Mouse (Mus musculus) limb, embryonic 15.5 days (tissue): ENCODE results near the gene Slc36a2. TPM values are rescaled to one million over a fixed set of nuclear protein-coding genes. Genes with fewer than 3 reads are reported as not detected.
A peak's percentile ranks its signal among the peaks of the same experiment; 100 is the strongest.

Experiments used
- ATAC-seq: fragments of 200-750 bp; cut with Nextera tagmentation; 2 replicates; pipeline ENCODE4 v1.8.0; 2017; ENCODE audit warnings: low read depth, moderate TSS enrichment; ENCODE audit not compliant: insufficient number of reproducible peaks, low FRiP score, low TSS enrichment
- H3K27ac ChIP-seq: fragments of 300-500 bp; sonication (generic); 2 replicates; pipeline ENCODE4 v1.5.1; 2015; ENCODE audit warnings: moderate library complexity, mild to moderate bottlenecking, inconsistent platforms
- H3K27me3 ChIP-seq: fragments of 300-500 bp; sonication (generic); 2 replicates; pipeline ENCODE4 v1.6.1; 2015; ENCODE audit warnings: inconsistent platforms
- H3K36me3 ChIP-seq: fragments of 300-500 bp; sonication (generic); 2 replicates; pipeline ENCODE4 v1.6.1; 2015; ENCODE audit warnings: inconsistent platforms
- H3K4me1 ChIP-seq: fragments of 300-500 bp; sonication (generic); 2 replicates; pipeline ENCODE4 v1.6.1; 2015; ENCODE audit warnings: inconsistent platforms
- H3K4me2 ChIP-seq: fragments of 300-500 bp; sonication (generic); 2 replicates; pipeline ENCODE4 v1.6.1; 2015; ENCODE audit warnings: mild to moderate bottlenecking, inconsistent platforms
- H3K4me3 ChIP-seq: fragments of 300-500 bp; sonication (generic); 2 replicates; pipeline ENCODE4 v1.5.1; 2015; ENCODE audit warnings: mild to moderate bottlenecking, inconsistent platforms
- H3K9ac ChIP-seq: fragments of 300-500 bp; sonication (generic); 2 replicates; pipeline ENCODE4 v1.6.1; 2015; ENCODE audit warnings: inconsistent platforms
- H3K9me3 ChIP-seq: fragments of 300-500 bp; sonication (generic); 2 replicates; pipeline ENCODE4 v1.6.1; 2016; ENCODE audit warnings: inconsistent platforms
- WGBS: fragments of 180-500 bp; shearing (Covaris S2); methylation state at CpG from one replicate; pipeline ENCODE4 v1.1.7; 2015; 5-methylcytosine and 5-hydroxymethylcytosine counted together
- polyA plus RNA-seq: library from polyadenylated mRNA; unstranded; fragments of >200 nt; fragmentation: Nextera tagmentation; extraction: Ambion mirVana; gene quantifications from 2 replicates; pipeline ENCODE4 v1.2.1, GENCODE M21; 2015

Gene Slc36a2
- polyA plus RNA-seq, 1 experiment from 2014 or later: 2.1 TPM

DNA sequence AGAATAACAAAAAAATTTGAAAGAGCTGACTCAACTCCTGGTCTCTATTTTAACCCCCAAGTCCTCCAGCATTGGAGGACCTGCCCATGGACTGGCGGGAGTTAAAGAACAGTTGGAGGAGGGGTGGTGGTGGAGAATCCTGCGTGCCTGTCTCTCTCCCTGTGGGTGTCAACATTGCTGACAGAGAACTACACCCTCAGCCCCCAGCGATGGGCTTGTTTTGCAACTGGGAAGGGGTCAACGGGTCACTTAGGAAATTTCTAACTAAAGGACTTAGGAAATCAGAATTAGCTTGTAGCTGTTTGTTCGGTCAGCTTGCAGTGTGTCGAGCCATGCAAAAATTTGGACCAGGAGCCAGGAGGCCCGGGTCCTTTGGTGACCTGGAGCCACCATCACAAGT lies 1.8 kb downstream of the Slc36a2 start:
- Histone ChIP-seq H3K36me3 (no peaks in the 10 kb centered on the region), H3K9ac (no peak overlapping the region), H3K4me3 (no peak overlapping the region), H3K4me2 (no peak overlapping the region), H3K4me1 (peaks cover 4% of the 10 kb centered on the region; the same call in 1 of the 2 replicates), H3K27ac (no peak overlapping the region), H3K9me3 (no peaks in the 10 kb centered on the region), H3K27me3 (no peaks in the 10 kb centered on the region)
- WGBS: 61% methylated on average over 7 of the region's 7 CpGs
- no peak for ATAC-seq

- Histone ChIP-seq H3K27ac (no peak overlapping the region), H3K9me3 (no peaks in the 10 kb centered on the region), H3K4me1 (peaks cover 2% of the 10 kb centered on the region; the same call in 1 of the 2 replicates), H3K27me3 (no peaks in the 10 kb centered on the region), H3K36me3 (no peaks in the 10 kb centered on the region), H3K9ac (no peak overlapping the region), H3K4me3 (no peak overlapping the region), H3K4me2 (no peak overlapping the region)
- WGBS: 71% methylated on average over 3 of the region's 3 CpGs
- ATAC-seq: no peak
These were observed 5.0 kb downstream of the Slc36a2 start for GRCm38 (mm10) chr11:55179856-55180255.

GRCm38 (mm10) chr11:55178830-55179229 lies 6.0 kb downstream of the Slc36a2 start:
- Histone ChIP-seq H3K4me3 (no peak overlapping the region), H3K27ac (no peak overlapping the region), H3K9ac (no peak overlapping the region), H3K4me2 (no peak overlapping the region), H3K9me3 (no peaks in the 10 kb centered on the region), H3K4me1 (no peaks in the 10 kb centered on the region), H3K36me3 (no peaks in the 10 kb centered on the region), H3K27me3 (no peaks in the 10 kb centered on the region)
- ATAC-seq: peak; percentile 57; the same call in 1 of the 2 replicates
- WGBS: 72% methylated on average over 4 of the region's 4 CpGs

DNA sequence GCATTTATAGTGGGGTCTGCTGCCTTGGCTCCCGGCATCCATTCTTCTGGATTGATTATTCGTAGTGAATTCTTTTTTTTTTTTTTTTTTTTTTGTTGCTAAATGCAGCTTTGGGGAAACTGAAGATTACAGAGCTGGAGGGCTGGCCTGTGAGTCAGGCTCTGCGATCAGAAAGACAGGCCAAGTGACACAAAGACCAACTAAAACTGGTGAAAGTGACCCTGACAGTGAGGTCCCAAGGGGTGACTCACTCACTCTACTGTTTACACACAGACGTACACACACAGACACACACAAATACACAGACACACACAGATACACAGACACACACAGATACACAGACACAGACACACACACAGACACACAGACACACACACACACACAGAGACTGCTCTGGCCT lies 14.4 kb downstream of the Slc36a2 start:
- H3K36me3 ChIP-seq: no peaks in the 10 kb centered on the region
- no peaks in the 10 kb centered on the region for H3K4me1 ChIP-seq
- H3K27me3 ChIP-seq: no peaks in the 10 kb centered on the region
- H3K4me3 ChIP-seq: no peak overlapping the region
- no peaks in the 10 kb centered on the region for H3K9me3 ChIP-seq
- WGBS: 86% methylated on average over 4 of the region's 4 CpGs
- ATAC-seq: no peak
- H3K4me2 ChIP-seq: no peak overlapping the region
- H3K27ac ChIP-seq: no peak overlapping the region
- H3K9ac ChIP-seq: no peak overlapping the region

DNA sequence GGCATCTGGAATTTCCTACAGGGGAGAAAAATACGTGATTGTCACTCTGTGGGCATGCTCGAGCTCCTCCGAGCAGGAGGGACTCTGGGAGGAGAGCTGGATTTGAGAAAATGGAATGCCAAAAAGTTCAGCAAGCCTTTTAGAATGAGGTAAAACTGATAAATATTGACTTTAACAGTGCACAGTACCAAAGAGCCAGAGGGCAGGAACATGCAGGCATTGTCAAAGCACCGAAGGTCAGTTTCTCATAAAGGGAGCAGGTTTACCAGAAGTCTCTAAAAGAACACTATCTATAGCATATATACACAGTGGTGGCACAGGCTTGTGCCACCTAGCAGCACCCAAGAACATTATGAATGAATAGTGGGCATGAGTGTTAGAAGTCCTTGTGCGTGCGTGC lies 16.0 kb downstream of the Slc36a2 start:
- H3K9ac ChIP-seq: no peak overlapping the region
- H3K27me3 ChIP-seq: no peaks in the 10 kb centered on the region
- H3K27ac ChIP-seq: no peak overlapping the region
- no peaks in the 10 kb centered on the region for H3K36me3 ChIP-seq
- WGBS: 85% methylated on average over 6 of the region's 6 CpGs
- no peaks in the 10 kb centered on the region for H3K9me3 ChIP-seq
- no peak for ATAC-seq
- H3K4me2 ChIP-seq: no peak overlapping the region
- no peak overlapping the region for H3K4me3 ChIP-seq
- no peaks in the 10 kb centered on the region for H3K4me1 ChIP-seq

DNA sequence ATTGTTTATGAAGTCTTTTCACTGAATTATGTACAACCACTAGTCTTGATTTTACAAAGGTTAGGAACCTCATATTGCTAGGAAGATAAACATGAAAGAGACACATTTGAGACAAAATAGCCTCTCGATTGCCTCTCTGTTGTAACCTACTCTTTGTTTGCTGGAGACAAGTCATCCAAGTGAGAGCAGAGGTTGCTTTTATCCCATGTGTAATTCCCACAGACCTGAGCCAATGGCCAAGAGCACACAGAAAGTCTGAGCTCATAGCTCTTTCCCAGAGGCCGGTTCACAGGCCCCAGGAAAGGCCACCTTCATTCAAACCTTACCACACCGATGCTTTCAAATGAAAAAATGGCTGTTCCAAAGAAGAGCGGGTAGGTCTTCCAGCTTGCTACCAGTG lies 16.4 kb downstream of the Slc36a2 start:
- H3K36me3 ChIP-seq: no peaks in the 10 kb centered on the region
- H3K4me1 ChIP-seq: no peaks in the 10 kb centered on the region
- no peak overlapping the region for H3K4me3 ChIP-seq
- WGBS: 80% methylated on average over 4 of the region's 4 CpGs
- no peaks in the 10 kb centered on the region for H3K27me3 ChIP-seq
- H3K9ac ChIP-seq: no peak overlapping the region
- no peak for ATAC-seq
- no peak overlapping the region for H3K27ac ChIP-seq
- H3K9me3 ChIP-seq: no peaks in the 10 kb centered on the region
- H3K4me2 ChIP-seq: no peak overlapping the region

- no peak overlapping the region for H3K9ac ChIP-seq
- H3K27ac ChIP-seq: no peak overlapping the region
- no peaks in the 10 kb centered on the region for H3K9me3 ChIP-seq
- ATAC-seq: no peak
- H3K4me2 ChIP-seq: no peak overlapping the region
- no peaks in the 10 kb centered on the region for H3K4me1 ChIP-seq
- WGBS: 83% methylated on average over 7 of the region's 7 CpGs
- H3K36me3 ChIP-seq: no peaks in the 10 kb centered on the region
- H3K27me3 ChIP-seq: no peaks in the 10 kb centered on the region
- no peak overlapping the region for H3K4me3 ChIP-seq
These were observed 19.1 kb downstream of the Slc36a2 start for GRCm38 (mm10) chr11:55165748-55166147.

DNA sequence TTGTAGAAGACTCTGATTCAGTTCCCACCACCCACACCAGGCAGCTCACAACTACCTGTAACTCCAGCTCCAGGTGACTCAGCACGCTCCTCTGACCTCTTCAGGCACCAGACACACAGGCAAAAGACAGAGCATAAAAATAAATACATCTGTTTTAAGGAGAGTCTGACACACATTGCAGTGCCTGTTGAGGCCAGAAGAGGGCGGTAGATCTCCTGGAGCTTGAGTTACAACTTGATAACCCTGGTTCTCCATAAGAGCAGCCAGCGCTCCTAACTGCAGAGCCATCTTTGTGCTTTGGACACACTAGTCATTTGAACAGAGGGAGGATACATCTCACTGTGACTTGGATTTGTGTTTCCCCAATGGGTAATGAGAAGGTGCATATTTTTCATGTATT lies 20.2 kb downstream of the Slc36a2 start:
- WGBS: 37% methylated on average over 3 of the region's 3 CpGs
- H3K9me3 ChIP-seq: no peaks in the 10 kb centered on the region
- no peak overlapping the region for H3K4me3 ChIP-seq
- H3K27me3 ChIP-seq: no peaks in the 10 kb centered on the region
- H3K27ac ChIP-seq: no peak overlapping the region
- no peaks in the 10 kb centered on the region for H3K4me1 ChIP-seq
- H3K36me3 ChIP-seq: no peaks in the 10 kb centered on the region
- no peak overlapping the region for H3K4me2 ChIP-seq
- H3K9ac ChIP-seq: no peak overlapping the region
- ATAC-seq: no peak

GRCm38 (mm10) chr11:55162670-55163069 lies 22.2 kb downstream of the Slc36a2 start:
- H3K9ac ChIP-seq: no peak overlapping the region
- 51% methylated on average over 9 of the region's 9 CpGs for WGBS
- H3K4me3 ChIP-seq: no peak overlapping the region
- no peaks in the 10 kb centered on the region for H3K4me1 ChIP-seq
- H3K36me3 ChIP-seq: no peaks in the 10 kb centered on the region
- no peaks in the 10 kb centered on the region for H3K27me3 ChIP-seq
- H3K4me2 ChIP-seq: no peak overlapping the region
- no peak overlapping the region for H3K27ac ChIP-seq
- no peak for ATAC-seq
- no peaks in the 10 kb centered on the region for H3K9me3 ChIP-seq

- no peak for ATAC-seq
- H3K27ac ChIP-seq: no peak overlapping the region
- WGBS: 55% methylated on average over 13 of the region's 13 CpGs
- no peaks in the 10 kb centered on the region for H3K27me3 ChIP-seq
- H3K9ac ChIP-seq: no peak overlapping the region
- H3K9me3 ChIP-seq: no peaks in the 10 kb centered on the region; the same call in 1 of the 2 replicates
- H3K4me1 ChIP-seq: no peaks in the 10 kb centered on the region
- no peaks in the 10 kb centered on the region for H3K36me3 ChIP-seq
- H3K4me3 ChIP-seq: no peak overlapping the region
- H3K4me2 ChIP-seq: no peak overlapping the region
These were observed 26.0 kb downstream of the Slc36a2 start for GRCm38 (mm10) chr11:55158785-55159359.

DNA sequence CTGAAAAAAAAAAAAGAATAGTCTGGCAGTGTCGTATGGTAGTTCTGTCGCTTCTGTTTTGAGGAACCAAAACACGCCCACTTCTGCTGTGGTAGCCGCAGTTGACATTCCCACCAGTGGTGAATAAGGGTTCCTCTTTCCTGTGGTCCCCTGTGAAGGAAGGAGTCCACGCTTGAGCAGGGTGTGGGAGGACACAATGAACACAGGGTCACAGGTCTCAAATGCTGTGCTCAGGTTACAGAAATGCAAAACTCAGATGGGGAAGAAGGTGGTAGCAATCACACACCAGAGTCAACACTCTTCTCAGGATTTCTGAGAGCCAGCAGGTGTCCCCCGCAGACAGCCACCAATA lies 29.8 kb downstream of the Slc36a2 start:
- Histone ChIP-seq H3K9ac (no peak overlapping the region), H3K36me3 (no peaks in the 10 kb centered on the region), H3K4me2 (no peak overlapping the region), H3K9me3 (no peaks in the 10 kb centered on the region; the same call in 1 of the 2 replicates), H3K27ac (no peak overlapping the region), H3K27me3 (no peaks in the 10 kb centered on the region), H3K4me1 (no peaks in the 10 kb centered on the region), H3K4me3 (no peak overlapping the region)
- 69% methylated on average over 6 of the region's 6 CpGs for WGBS
- ATAC-seq: no peak

- H3K4me2 ChIP-seq: no peak overlapping the region
- H3K4me1 ChIP-seq: no peaks in the 10 kb centered on the region
- H3K9ac ChIP-seq: no peak overlapping the region
- no peak overlapping the region for H3K4me3 ChIP-seq
- H3K27ac ChIP-seq: no peak overlapping the region
- no peaks in the 10 kb centered on the region; the same call in 1 of the 2 replicates for H3K9me3 ChIP-seq
- no peak for ATAC-seq
- WGBS: 42% methylated on average over 3 of the region's 3 CpGs
- no peaks in the 10 kb centered on the region for H3K27me3 ChIP-seq
- no peaks in the 10 kb centered on the region for H3K36me3 ChIP-seq
These were observed 30.3 kb downstream of the Slc36a2 start for GRCm38 (mm10) chr11:55154398-55155069.
